Mouse (Mus musculus) heart, embryonic 13.5 days (tissue): ENCODE data around the gene Fkbp5. TPM values are rescaled to one million over a fixed set of nuclear protein-coding genes. Genes with fewer than 3 reads are reported as not detected.
"Not testable (repeated sequence)": the region's sequence is repeated elsewhere in the genome, so short reads cannot be mapped to it uniquely, and the experiment has no call there.

Source experiments
- ATAC-seq: fragments of 200-750 bp; cut with Nextera tagmentation; 2 replicates; pipeline ENCODE4 v1.8.0; 2017; ENCODE audit warnings: moderate TSS enrichment; ENCODE audit not compliant: insufficient number of reproducible peaks, low FRiP score, low TSS enrichment; ENCODE audit errors: extremely low read depth
- H3K27ac ChIP-seq: fragments of 300-500 bp; sonication (generic); replicated peaks from 2 replicates; pipeline ENCODE4 v1.5.1; 2015; ENCODE audit warnings: moderate library complexity, mild to moderate bottlenecking, inconsistent platforms
- H3K27me3 ChIP-seq: fragments of 300-500 bp; sonication (generic); replicated peaks from 2 replicates; pipeline ENCODE4 v1.6.1; 2015; ENCODE audit warnings: mild to moderate bottlenecking, inconsistent platforms
- H3K36me3 ChIP-seq: fragments of 300-500 bp; sonication (generic); 2 replicates; pipeline ENCODE4 v1.6.1; 2015; ENCODE audit warnings: mild to moderate bottlenecking, inconsistent platforms
- H3K4me1 ChIP-seq: fragments of 300-500 bp; sonication (generic); 2 replicates; pipeline ENCODE4 v1.6.1; 2015; ENCODE audit warnings: inconsistent platforms
- H3K4me2 ChIP-seq: fragments of 300-500 bp; sonication (generic); 2 replicates; pipeline ENCODE4 v1.6.1; 2015; ENCODE audit warnings: inconsistent platforms, mild to moderate bottlenecking, moderate library complexity
- H3K4me3 ChIP-seq: fragments of 300-500 bp; sonication (generic); 2 replicates; pipeline ENCODE4 v1.5.1; 2015; ENCODE audit warnings: moderate library complexity, mild to moderate bottlenecking, inconsistent platforms
- H3K9ac ChIP-seq: fragments of 300-500 bp; sonication (generic); 2 replicates; pipeline ENCODE4 v1.6.1; 2015; ENCODE audit warnings: inconsistent platforms, mild to moderate bottlenecking, moderate library complexity
- H3K9me3 ChIP-seq: fragments of 300-500 bp; sonication (generic); 2 replicates; pipeline ENCODE4 v1.6.1; 2016; ENCODE audit warnings: inconsistent platforms
- WGBS: fragments of 180-500 bp; shearing (Covaris S2); methylation state at CpG from one replicate; pipeline ENCODE4 v1.1.7; 2015; ENCODE audit warnings: mixed read lengths; 5-methylcytosine and 5-hydroxymethylcytosine counted together
- polyA plus RNA-seq: library from polyadenylated mRNA; unstranded; fragments of >200 nt; fragmentation: Nextera tagmentation; extraction: Ambion mirVana; gene quantifications from 2 replicates; pipeline ENCODE4 v1.2.1, GENCODE M21; 2015

The Fkbp5 gene
- 11.8 and 12.1 TPM in 2 replicates for polyA plus RNA-seq

- ATAC-seq, result no peak
- H3K4me1 ChIP-seq, result peaks cover 32% of the 10 kb centered on the region
- H3K4me2 ChIP-seq, result peak within 1 kb of the TSS; percentile 96
- 5% methylated on average over 16 of the region's 16 CpGs for WGBS
- no peaks in the 10 kb centered on the region for H3K36me3 ChIP-seq
- H3K9ac ChIP-seq, result peak within 1 kb of the TSS; percentile 77
- no peaks in the 10 kb centered on the region for H3K9me3 ChIP-seq
- H3K4me3 ChIP-seq, result peak within 1 kb of the TSS; percentile 54
- peak within 1 kb of the TSS; percentile 48; the same call in 1 of the 2 replicates for H3K27ac ChIP-seq
- H3K27me3 ChIP-seq, result peaks cover 53% of the 10 kb centered on the region
Observed at GRCm38 (mm10) chr17:28517441-28517955, at the start of gene Fkbp5. Gene Fkbp5, minus strand, starts transcription at chr17:28517527.

DNA sequence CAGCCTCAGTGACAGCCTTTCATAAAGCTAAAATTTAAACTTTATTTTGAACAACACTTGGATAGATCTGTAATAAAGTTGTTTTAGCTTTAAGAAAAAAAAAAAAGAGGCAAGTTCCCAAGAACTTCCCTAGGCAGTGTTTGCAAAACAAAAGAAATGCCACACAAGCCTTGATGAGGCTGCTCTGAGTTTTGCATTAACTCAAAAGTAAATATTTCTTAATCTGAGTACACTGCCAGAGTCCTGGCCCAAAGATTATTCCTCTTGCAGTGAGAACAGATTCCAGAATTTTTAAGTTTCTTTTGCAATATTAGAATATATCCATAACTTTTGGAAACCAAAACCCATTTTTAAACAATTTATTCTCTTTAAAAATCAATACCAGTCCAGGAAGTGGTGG, 47.9 kb upstream of the Fkbp5 start:
- Histone ChIP-seq H3K4me1 (no peaks in the 10 kb centered on the region), H3K27ac (no peak overlapping the region), H3K9ac (no peak overlapping the region), H3K36me3 (no peaks in the 10 kb centered on the region), H3K27me3 (no peaks in the 10 kb centered on the region), H3K4me3 (no peak overlapping the region), H3K4me2 (no peak overlapping the region), H3K9me3 (no peaks in the 10 kb centered on the region)
- ATAC-seq, result no peak

DNA sequence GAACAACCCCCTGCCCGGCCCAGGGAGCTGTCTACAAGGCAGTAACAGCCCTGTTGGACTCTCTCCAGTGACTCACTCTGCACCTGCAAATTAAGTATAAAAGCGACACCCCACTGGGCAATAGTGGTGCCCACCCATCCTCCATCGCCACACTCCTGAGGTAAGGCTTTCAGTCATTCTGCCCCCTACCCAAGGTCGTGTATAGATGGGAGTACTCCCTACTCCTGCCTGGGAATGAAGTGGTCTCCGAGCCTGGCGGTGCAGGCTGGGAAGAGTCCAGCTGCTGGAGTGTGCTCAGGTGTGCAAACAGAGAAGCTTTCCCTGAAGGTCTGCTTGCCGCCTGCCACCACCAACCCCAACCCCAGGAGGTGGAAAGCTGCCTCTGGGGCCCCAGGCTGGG, 44.3 kb upstream of the Fkbp5 start:
- H3K4me3 ChIP-seq, result no peak overlapping the region
- H3K27me3 ChIP-seq, result no peaks in the 10 kb centered on the region
- H3K9ac ChIP-seq, result no peak overlapping the region
- no peak for ATAC-seq
- no peak overlapping the region for H3K4me2 ChIP-seq
- H3K27ac ChIP-seq, result no peak overlapping the region
- H3K4me1 ChIP-seq, result peaks cover 4% of the 10 kb centered on the region
- no peaks in the 10 kb centered on the region for H3K36me3 ChIP-seq
- 60% methylated on average over 7 of the region's 7 CpGs for WGBS
- H3K9me3 ChIP-seq, result no peaks in the 10 kb centered on the region

- Histone ChIP-seq H3K27me3 (no peaks in the 10 kb centered on the region), H3K9ac (no peak within 1 kb of the TSS), H3K9me3 (no peaks in the 10 kb centered on the region), H3K4me1 (peaks cover 7% of the 10 kb centered on the region), H3K27ac (no peak within 1 kb of the TSS), H3K4me2 (no peak within 1 kb of the TSS), H3K4me3 (no peak within 1 kb of the TSS), H3K36me3 (no peaks in the 10 kb centered on the region)
- WGBS, result 58% methylated on average over 4 of the region's 4 CpGs
- no peak for ATAC-seq
Observed at GRCm38 (mm10) chr17:28560598-28560997, 43.3 kb upstream of the Fkbp5 start, which contains the start of gene Clps. Gene Clps, minus strand, starts transcription at chr17:28560766.

GRCm38 (mm10) chr17:28557772-28558171, 40.4 kb upstream of the Fkbp5 start:
- no peak overlapping the region for H3K4me2 ChIP-seq
- 69% methylated on average over 6 of the region's 6 CpGs for WGBS
- no peaks in the 10 kb centered on the region for H3K27me3 ChIP-seq
- peaks cover 7% of the 10 kb centered on the region for H3K4me1 ChIP-seq
- no peak overlapping the region for H3K9ac ChIP-seq
- H3K4me3 ChIP-seq, result no peak overlapping the region
- no peaks in the 10 kb centered on the region for H3K9me3 ChIP-seq
- H3K27ac ChIP-seq, result no peak overlapping the region
- no peaks in the 10 kb centered on the region for H3K36me3 ChIP-seq
- ATAC-seq, result no peak

DNA sequence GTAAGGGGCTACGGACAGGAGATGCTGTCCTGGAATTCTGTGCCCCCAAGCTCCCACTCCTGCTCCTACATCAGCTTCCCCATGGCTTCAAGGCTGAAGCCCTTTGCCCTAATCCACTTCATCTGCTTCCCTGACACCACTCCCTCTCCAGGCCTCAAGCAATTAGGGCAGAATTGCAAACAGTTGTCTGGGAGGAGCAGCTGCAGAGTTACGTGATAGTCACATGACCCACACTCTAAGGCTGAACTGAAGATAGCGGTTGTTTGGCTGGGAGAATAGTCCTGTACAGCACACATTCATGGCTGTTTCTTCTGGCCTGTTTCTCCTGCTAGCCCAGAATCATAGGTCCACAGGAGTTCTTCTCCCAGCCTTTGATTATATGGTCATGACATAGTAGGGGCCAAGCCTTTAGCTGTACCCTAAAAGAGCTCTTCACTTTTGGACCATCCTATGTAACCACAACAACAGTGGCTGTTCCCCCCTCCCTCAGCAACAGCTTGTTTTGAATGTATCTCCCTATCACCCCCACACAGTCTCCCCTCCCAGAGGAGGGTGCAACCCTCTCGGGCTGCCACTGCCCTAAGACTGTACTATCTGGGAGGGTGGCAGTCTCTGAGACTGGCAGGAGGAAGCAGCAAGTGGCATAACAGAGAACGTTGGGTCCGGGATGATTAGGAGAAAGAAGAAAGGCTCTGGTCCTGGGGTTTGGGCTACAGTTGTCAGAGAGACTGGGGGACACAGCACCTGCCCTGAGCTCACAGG, 39.5 kb upstream of the Fkbp5 start:
- no peak overlapping the region for H3K4me3 ChIP-seq
- 44% methylated on average over 6 of the region's 6 CpGs for WGBS
- H3K9me3 ChIP-seq, result no peaks in the 10 kb centered on the region
- no peak for ATAC-seq
- H3K4me2 ChIP-seq, result no peak overlapping the region
- no peak overlapping the region for H3K27ac ChIP-seq
- H3K27me3 ChIP-seq, result no peaks in the 10 kb centered on the region
- H3K4me1 ChIP-seq, result peaks cover 7% of the 10 kb centered on the region
- no peak overlapping the region for H3K9ac ChIP-seq
- no peaks in the 10 kb centered on the region for H3K36me3 ChIP-seq

- not testable (repeated sequence) for H3K9me3 ChIP-seq, H3K4me2 ChIP-seq, H3K9ac ChIP-seq, H3K36me3 ChIP-seq, ATAC-seq, H3K27ac ChIP-seq, H3K4me3 ChIP-seq, H3K4me1 ChIP-seq
- WGBS, result 90% methylated on average over 4 of the region's 4 CpGs
- H3K27me3 ChIP-seq, result peaks cover 16% of the 10 kb centered on the region; the same call in 1 of the 2 replicates
Observed at GRCm38 (mm10) chr17:28554021-28554420, 36.7 kb upstream of the Fkbp5 start.

- H3K4me2 ChIP-seq, result no peak overlapping the region
- no peak overlapping the region for H3K4me3 ChIP-seq
- H3K36me3 ChIP-seq, result no peaks in the 10 kb centered on the region
- no peak overlapping the region for H3K9ac ChIP-seq
- no peak overlapping the region for H3K27ac ChIP-seq
- WGBS, result 9% methylated on average over 14 of the region's 14 CpGs
- H3K27me3 ChIP-seq, result peaks cover 22% of the 10 kb centered on the region; the same call in 1 of the 2 replicates
- no peak for ATAC-seq
- H3K4me1 ChIP-seq, result peaks cover 7% of the 10 kb centered on the region
- H3K9me3 ChIP-seq, result no peaks in the 10 kb centered on the region
Observed at GRCm38 (mm10) chr17:28553040-28553793, 35.9 kb upstream of the Fkbp5 start.

DNA sequence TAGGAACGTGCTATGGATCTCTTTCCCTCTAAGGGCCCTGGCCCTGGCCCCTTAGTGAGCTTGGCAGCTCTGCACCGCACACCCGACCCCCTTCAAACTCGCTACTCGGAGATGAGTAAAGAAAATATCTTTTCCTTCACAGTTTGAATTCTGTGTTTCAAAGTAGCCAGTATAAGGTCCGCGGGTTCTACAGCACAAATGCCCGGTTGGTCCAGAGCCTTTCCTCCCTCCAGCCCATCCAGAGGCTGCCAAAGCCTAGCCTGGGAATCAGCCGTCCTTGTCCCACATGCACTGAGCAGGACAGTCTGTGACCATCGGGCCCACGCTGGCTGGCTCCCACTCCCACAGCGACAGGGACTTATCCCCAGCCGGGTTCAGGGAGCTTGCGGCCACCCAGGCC, 31.8 kb upstream of the Fkbp5 start, which contains the start of gene Clpsl2:
Clpsl2 (plus strand) TSS at position 301 of the 400 bp plus-strand sequence.
- H3K4me1 ChIP-seq, result no peaks in the 10 kb centered on the region
- no peaks in the 10 kb centered on the region for H3K9me3 ChIP-seq
- no peak within 1 kb of the TSS for H3K4me2 ChIP-seq
- no peak within 1 kb of the TSS for H3K9ac ChIP-seq
- H3K4me3 ChIP-seq, result no peak within 1 kb of the TSS
- no peaks in the 10 kb centered on the region for H3K36me3 ChIP-seq
- no peak within 1 kb of the TSS for H3K27ac ChIP-seq
- 74% methylated on average over 14 of the region's 14 CpGs for WGBS
- ATAC-seq, result no peak
- peaks cover 22% of the 10 kb centered on the region; the same call in 1 of the 2 replicates for H3K27me3 ChIP-seq

GRCm38 (mm10) chr17:28548550-28548949, 31.2 kb upstream of the Fkbp5 start:
- Histone ChIP-seq H3K27me3 (peaks cover 22% of the 10 kb centered on the region; the same call in 1 of the 2 replicates), H3K4me3 (no peak overlapping the region), H3K4me2 (no peak overlapping the region), H3K9ac (no peak overlapping the region), H3K9me3 (no peaks in the 10 kb centered on the region), H3K36me3 (no peaks in the 10 kb centered on the region), H3K27ac (no peak overlapping the region), H3K4me1 (no peaks in the 10 kb centered on the region)
- no peak for ATAC-seq
- WGBS, result 58% methylated on average over 11 of the region's 11 CpGs

DNA sequence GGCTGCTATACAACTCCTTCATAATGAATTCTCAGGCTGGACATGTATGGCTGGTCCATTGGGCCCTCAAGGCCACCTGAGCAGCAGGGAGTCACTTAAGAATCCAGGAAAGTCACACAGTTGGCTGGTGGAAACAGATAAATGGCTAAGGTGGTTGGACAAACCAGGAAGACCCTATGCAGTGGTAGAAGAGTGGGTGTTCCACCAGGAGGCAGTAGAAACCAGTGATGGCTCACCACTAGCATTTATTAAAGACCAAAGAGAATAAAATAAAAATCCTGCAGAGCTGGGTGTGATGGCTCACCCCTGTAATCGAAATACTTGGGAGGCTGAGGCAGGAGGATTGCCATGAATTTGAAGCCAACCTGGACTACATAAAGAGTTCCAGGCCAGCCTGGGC, 29.6 kb upstream of the Fkbp5 start:
- no peak overlapping the region for H3K9ac ChIP-seq

More for the DNA sequence above, 29.6 kb upstream of the Fkbp5 start:
- Histone ChIP-seq H3K9me3 (peaks cover 5% of the 10 kb centered on the region), H3K4me2 (no peak overlapping the region), H3K4me1 (no peaks in the 10 kb centered on the region), H3K27ac (no peak overlapping the region), H3K27me3 (peaks cover 22% of the 10 kb centered on the region; the same call in 1 of the 2 replicates), H3K4me3 (no peak overlapping the region), H3K36me3 (no peaks in the 10 kb centered on the region)
- WGBS, result 76% methylated on average over 1 of the region's 1 CpGs
- ATAC-seq, result no peak
